Mouse (Mus musculus) erythroblast, embryonic 14.5 days (primary cell): Measurements from ENCODE around the gene Fem1a. TPM values are rescaled to one million over a fixed set of nuclear protein-coding genes. Genes with fewer than 3 reads are reported as not detected.
A peak's percentile ranks its signal among the peaks of the same experiment; 100 is the strongest.

Experiments
- H3K27me3 ChIP-seq: 2 replicates; pipeline ENCODE4 v1.6.1; 2012; ENCODE audit warnings: inconsistent platforms; ENCODE audit not compliant: control insufficient read depth
- H3K36me3 ChIP-seq: 2 replicates; pipeline ENCODE4 v1.6.1; 2012; ENCODE audit warnings: mild to moderate bottlenecking, inconsistent platforms; ENCODE audit not compliant: control insufficient read depth
- H3K4me1 ChIP-seq: 2 replicates; pipeline ENCODE4 v1.6.1; 2012; ENCODE audit warnings: inconsistent platforms; ENCODE audit not compliant: control insufficient read depth
- H3K4me3 ChIP-seq: replicated peaks from 2 replicates; pipeline ENCODE3; 2012; ENCODE audit warnings: moderate library complexity, mild to moderate bottlenecking, inconsistent platforms
- H3K9me3 ChIP-seq: 2 replicates; pipeline ENCODE4 v1.6.1; 2012; ENCODE audit warnings: low read length, inconsistent platforms, mixed read lengths; ENCODE audit not compliant: control insufficient read depth
- GATA1 ChIP-seq: IDR thresholded peaks from 2 replicates; pipeline ENCODE4 v1.6.1; 2012; ENCODE audit warnings: low read length, inconsistent platforms, mixed read lengths
- TAL1 ChIP-seq: IDR thresholded peaks from 3 replicates; pipeline ENCODE4 v1.6.1; 2012; ENCODE audit warnings: low read length, inconsistent platforms, mixed read lengths
- polyA plus RNA-seq: library from polyadenylated mRNA; stranded (reverse); fragments of >175 nt; gene quantifications from 2 replicates; pipeline ENCODE4 v1.2.3, GENCODE M21; 2012

Fem1a gene
- polyA plus RNA-seq, 1 experiment = 0.80 TPM

DNA sequence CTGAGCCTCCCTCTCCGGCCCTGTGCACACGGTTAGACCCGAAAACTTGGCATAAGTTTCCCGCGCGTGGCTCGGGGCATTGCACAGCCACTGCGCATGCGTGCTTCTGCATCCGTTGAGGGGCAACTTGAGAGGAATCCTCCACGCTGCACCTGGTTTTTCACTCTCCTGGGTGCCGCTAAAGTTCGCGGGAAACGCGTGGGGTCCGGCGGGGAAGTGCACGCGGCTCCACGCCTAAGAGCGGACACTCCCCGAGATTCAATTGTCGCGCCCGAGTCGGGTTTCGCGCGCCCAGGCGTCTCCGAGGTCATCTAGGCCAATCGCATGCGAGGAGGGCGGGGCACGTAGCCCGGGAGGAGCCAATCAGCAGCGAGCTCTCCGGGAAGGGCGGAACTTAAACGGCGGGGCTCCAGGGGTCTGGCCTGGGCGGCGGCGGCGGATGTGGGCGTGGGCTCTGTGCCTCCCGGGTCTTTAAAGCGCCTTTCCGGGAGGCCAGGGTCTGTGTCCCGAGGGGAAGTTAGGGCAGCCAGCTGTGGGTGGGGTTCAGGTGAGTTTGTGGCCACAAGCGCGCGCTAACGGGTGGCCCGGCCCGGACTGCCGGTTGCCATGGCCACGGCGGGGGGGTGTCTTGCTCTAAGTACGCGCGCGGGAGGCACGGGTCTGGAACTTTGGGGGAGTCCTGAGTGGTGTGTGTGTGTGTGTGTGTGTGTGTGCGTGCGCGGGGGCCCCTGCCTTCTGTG lies 47.4 kb downstream of the Fem1a start:
- Histone ChIP-seq H3K9me3 (no peaks in the 10 kb centered on the region), H3K27me3 (peaks cover 5% of the 10 kb centered on the region), H3K4me3 (peak overlapping the region; percentile 74), H3K4me1 (peaks cover 67% of the 10 kb centered on the region), H3K36me3 (peaks cover 48% of the 10 kb centered on the region)
- TF ChIP-seq GATA1 (no peak), TAL1 (no peak)

DNA sequence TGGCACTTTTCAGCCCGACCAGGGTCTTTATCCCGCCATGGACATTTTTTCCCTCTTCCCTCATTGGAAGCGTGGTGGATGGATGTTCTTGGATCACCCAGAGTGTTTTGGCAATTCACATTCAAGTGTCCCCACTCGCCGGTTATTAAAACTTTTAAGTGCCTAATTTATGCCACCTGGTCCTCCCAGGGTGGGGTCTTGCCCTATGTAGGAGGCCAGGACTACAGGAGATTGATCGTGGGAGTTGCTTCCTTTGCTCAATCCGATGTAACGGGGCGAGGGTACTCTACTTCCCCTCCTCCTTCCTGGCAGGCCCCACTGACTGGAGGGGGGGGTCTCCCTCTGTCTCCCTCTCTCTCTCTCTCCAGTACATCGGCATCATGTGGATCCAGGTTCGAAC lies 48.1 kb downstream of the Fem1a start:
- TF ChIP-seq TAL1 (no peak), GATA1 (no peak)
- Histone ChIP-seq H3K9me3 (no peaks in the 10 kb centered on the region), H3K4me1 (peaks cover 72% of the 10 kb centered on the region), H3K36me3 (peaks cover 55% of the 10 kb centered on the region), H3K27me3 (peaks cover 4% of the 10 kb centered on the region; the same call in 1 of the 2 replicates), H3K4me3 (peak overlapping the region; percentile 74)

DNA sequence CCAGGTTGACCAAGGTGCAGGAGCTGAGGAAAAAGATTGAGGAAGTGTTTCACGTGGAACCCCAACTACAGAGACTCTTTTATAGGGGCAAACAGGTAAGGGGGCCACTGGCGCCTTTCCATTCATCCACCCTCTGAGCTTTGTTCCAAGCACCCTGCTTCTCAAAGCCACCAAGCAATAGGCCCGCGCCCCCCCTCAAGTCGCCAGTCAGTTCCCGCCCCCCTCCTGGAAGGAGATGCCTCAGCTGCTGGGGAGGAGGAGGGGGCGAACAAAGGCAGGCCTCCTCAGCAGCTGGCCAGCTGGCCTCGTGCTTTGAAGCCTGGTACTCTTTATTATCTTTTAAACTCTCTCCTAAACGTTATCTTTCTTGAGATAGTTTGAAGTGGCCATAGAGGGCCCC lies 48.5 kb downstream of the Fem1a start:
- peaks cover 60% of the 10 kb centered on the region for H3K36me3 ChIP-seq
- H3K4me3 ChIP-seq = peak overlapping the region; percentile 74
- peaks cover 74% of the 10 kb centered on the region for H3K4me1 ChIP-seq
- no peaks in the 10 kb centered on the region for H3K9me3 ChIP-seq
- TF ChIP-seq TAL1 = no peak
- no peak for TF ChIP-seq GATA1
- H3K27me3 ChIP-seq = peaks cover 1% of the 10 kb centered on the region; the same call in 1 of the 2 replicates

DNA sequence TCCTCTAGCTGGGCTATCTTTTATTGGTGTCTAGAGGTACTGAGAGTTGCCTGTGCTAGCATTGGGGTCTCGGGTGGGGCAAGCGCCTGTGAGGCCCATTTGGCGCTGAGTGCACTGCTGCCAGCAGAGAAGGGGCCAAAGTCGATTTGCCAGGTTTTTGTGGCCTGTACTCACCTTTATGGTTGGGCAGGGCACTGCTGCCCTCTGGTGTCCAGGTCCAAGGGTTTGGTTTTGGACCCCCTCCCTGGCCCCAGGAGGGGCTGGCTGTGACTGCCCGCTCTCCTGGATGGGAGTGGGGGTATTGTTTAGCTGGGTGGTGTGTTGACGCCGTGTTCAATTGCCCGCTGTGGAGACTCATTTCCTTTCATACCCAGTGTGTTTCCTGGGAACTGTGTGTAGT lies 49.2 kb downstream of the Fem1a start:
- peak overlapping the region; percentile 74 for H3K4me3 ChIP-seq

DNA sequence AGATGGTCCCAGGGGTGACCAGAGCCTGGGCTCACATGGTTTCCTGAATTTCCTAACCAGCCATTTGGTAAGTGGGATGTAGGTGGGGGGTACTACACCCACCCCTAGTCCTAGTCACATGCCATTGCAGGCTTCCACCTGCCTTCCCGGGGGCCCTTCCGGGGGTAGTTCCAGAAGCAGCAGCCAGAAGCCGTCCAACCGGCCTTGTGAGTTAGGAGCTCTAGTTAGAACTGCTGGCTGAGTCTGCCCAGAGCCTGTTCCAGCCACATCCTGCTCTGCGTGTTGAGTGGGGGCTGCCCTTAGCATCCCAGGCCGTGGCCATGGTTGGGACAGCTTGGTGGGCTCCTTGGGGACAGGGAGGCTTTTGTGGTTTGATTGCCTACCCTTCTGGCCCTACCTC lies 51.5 kb downstream of the Fem1a start:
- peaks cover 73% of the 10 kb centered on the region for H3K4me1 ChIP-seq
- no peaks in the 10 kb centered on the region; the same call in 1 of the 2 replicates for H3K27me3 ChIP-seq
- H3K4me3 ChIP-seq = no peak overlapping the region
- no peaks in the 10 kb centered on the region for H3K9me3 ChIP-seq
- H3K36me3 ChIP-seq = peaks cover 89% of the 10 kb centered on the region
- TF ChIP-seq GATA1 (no peak), TAL1 (no peak)

More for the DNA sequence above, 49.2 kb downstream of the Fem1a start:
- no peaks in the 10 kb centered on the region for H3K27me3 ChIP-seq
- peaks cover 79% of the 10 kb centered on the region for H3K4me1 ChIP-seq
- H3K36me3 ChIP-seq = peaks cover 66% of the 10 kb centered on the region
- no peaks in the 10 kb centered on the region for H3K9me3 ChIP-seq
- TF ChIP-seq TAL1 = no peak

DNA sequence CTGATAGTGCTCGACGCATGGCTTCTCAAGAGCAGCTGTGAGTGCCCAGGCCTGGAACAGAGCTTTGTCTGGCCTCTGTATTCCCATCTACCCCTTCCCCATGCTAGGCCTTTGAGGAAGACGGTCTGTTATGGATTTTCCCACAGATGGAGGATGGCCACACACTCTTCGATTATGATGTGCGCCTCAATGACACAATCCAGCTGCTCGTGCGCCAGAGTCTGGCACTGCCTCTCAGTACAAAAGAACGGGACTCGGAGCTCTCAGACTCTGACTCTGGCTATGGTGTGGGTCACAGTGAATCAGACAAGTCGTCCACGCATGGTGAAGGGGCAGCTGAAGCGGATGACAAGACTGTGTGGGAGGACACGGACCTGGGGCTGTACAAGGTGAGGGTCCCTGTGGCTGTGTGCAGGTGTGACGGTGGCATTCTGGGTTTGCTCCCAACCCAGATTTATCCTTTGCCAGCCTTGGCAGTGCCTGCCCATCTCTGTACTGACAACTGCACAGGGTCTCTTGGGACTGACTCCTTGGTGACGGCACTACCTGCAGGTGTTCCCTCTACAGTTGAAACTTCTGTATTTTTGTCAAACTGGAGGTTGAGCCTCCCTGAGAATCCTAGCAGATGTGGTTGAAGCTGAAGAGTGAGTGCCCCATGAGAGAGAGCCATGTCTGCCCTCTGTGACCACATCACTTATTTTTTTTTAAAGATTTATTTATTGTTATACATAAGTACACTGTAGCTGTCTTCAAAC lies 52.8 kb downstream of the Fem1a start:
- Histone ChIP-seq H3K9me3 (no peaks in the 10 kb centered on the region), H3K4me3 (no peak overlapping the region), H3K4me1 (peaks cover 65% of the 10 kb centered on the region), H3K27me3 (no peaks in the 10 kb centered on the region; the same call in 1 of the 2 replicates), H3K36me3 (peaks cover 100% of the 10 kb centered on the region)
- TF ChIP-seq GATA1 (no peak), TAL1 (no peak)

Other genes starting within 250 kb of the Fem1a start
- 5.9 TPM in 2 replicates for gene Sh3gl1, start 220.2 kb upstream of the Fem1a start, polyA plus RNA-seq
- 10.0 and 11.6 TPM in 2 replicates for gene Chaf1a, start 216.4 kb upstream of the Fem1a start, polyA plus RNA-seq
- 3.4 and 4.0 TPM in 2 replicates for gene Ubxn6, start 181.8 kb upstream of the Fem1a start, polyA plus RNA-seq
- 35.9 and 38.5 TPM in 2 replicates for gene Hdgfl2, start 177.2 kb upstream of the Fem1a start, polyA plus RNA-seq
- gene Plin4, start 147.0 kb upstream of the Fem1a start, polyA plus RNA-seq = not detected in 2 replicates
- gene Plin5, start 139.2 kb upstream of the Fem1a start, polyA plus RNA-seq = not detected in 2 replicates
- 0.03 TPM in 1 of 2 replicates, not detected in the other for gene Lrg1, start 134.8 kb upstream of the Fem1a start, polyA plus RNA-seq
- gene Sema6b, start 116.5 kb upstream of the Fem1a start, polyA plus RNA-seq = 0.05 and 0.06 TPM in 2 replicates
- 0.07 and 0.10 TPM in 2 replicates for gene Tnfaip8l1, start 94.3 kb upstream of the Fem1a start, polyA plus RNA-seq
- 1.7 and 1.8 TPM in 2 replicates for gene Mydgf, start 72.9 kb upstream of the Fem1a start, polyA plus RNA-seq
- 5.6 and 6.1 TPM in 2 replicates for gene Dpp9, start 37.9 kb upstream of the Fem1a start, polyA plus RNA-seq
- gene Ticam1, start 20.0 kb downstream of the Fem1a start, polyA plus RNA-seq = 0.90 and 0.96 TPM in 2 replicates
- 0.86 and 1.3 TPM in 2 replicates for gene Plin3, start 36.1 kb downstream of the Fem1a start, polyA plus RNA-seq
- gene Arrdc5, start 43.5 kb downstream of the Fem1a start, polyA plus RNA-seq = not detected in 2 replicates
- 30.4 and 30.5 TPM in 2 replicates for gene Uhrf1, start 46.5 kb downstream of the Fem1a start, polyA plus RNA-seq
- gene Kdm4b, start 69.3 kb downstream of the Fem1a start, polyA plus RNA-seq = 1.1 and 2.2 TPM in 2 replicates
- gene Ptprs, start 219.7 kb downstream of the Fem1a start, polyA plus RNA-seq = 0.33 and 0.44 TPM in 2 replicates